Mouse (Mus musculus): ENCODE data around the gene Nat8l.

DNA sequence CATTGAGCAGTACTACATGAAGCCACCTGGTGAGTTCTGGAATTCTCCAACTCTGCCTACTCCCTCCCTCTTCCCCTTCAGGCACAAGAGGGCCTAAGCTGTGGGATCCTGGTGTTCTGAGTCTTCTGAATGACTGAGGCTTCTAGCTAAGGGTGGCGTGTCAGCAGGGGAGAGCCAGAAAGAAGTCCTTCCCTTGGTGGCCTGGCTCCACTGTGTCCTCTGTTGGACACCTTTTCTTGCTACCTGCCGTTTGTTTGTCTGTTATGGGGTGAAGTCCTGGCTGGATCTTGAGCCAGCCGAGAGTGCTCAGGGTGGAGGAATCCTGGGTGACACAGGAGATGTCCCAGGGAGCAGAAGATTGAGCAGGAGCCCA lies 2.7 kb downstream of the Nat8l start:
- TF ChIP-seq GATA1 (IDR thresholded peaks at IDR 0.05; ENCODE audit: low read length) (no peak), TAL1 (IDR thresholded peaks at IDR 0.05; ENCODE audit: low read length) (no peak)
